Mouse (Mus musculus): ENCODE data around the gene Olfr630. TPM values are rescaled to one million over a fixed set of nuclear protein-coding genes. Genes with fewer than 3 reads are reported as not detected.

The Olfr630 gene
- 0.01 and 0.02 TPM in 2 replicates for polyA plus RNA-seq (2012; rRNA removed)

GRCm38 (mm10) chr7:103757233-103757632, at the start of gene Olfr630:
Gene Olfr630, minus strand, starts transcription at chr7:103757333.

DNA sequence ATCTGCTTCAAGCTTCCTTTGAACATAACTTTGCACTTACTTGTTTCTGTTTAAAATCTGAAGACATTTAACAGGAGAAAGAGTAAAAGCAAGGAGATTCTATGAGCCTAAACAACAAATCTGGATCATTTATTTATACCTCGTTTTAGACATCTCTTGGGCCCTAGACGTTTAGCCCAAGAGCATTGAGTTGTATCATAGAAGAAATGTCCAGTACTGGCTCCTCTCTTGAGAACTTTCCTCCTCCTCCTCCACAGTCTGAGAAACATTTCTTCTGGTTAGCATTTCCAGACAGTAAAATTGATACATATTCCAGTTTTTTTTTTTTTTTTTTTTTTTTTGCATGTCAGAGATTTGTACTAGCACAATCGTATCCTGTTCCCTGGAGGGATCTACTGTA, 34.6 kb upstream of the Olfr630 start, which contains the start of gene Olfr67:
Gene Olfr67, minus strand, starts transcription at position 101 of the 400 bp plus-strand sequence.

DNA sequence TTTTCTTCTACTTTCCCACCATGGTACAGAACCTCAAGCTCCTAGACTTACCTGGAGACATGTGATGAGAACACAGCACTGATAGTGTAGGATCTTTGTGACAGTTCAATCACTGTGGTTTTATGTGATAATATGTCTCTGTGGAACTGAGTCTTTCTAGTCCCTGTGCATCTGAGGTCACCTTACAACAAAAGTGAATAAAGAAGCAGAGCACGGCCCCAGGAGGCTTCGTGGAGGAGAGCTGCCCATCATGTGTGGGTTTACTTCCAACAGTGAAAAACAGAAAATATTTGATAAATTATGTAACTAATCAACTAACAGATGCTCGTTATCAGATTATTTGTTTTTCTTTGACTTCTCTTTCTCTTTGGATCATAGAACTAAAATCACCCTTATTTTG, 22.5 kb upstream of the Olfr630 start, which contains the start of gene Olfr68:
Gene Olfr68, minus strand, starts transcription at position 101 of the 400 bp plus-strand sequence.

GRCm38 (mm10) chr7:103771494-103771893, 14.4 kb upstream of the Olfr630 start, which contains the start of gene Olfr69:
Gene Olfr69, minus strand, starts transcription at chr7:103771594.

GRCm38 (mm10) chr7:103744843-103745242, 12.3 kb downstream of the Olfr630 start, which contains the start of gene Olfr629:
Gene Olfr629, minus strand, starts transcription at chr7:103744943.

GRCm38 (mm10) chr7:103730074-103730473, 27.1 kb downstream of the Olfr630 start, which contains the start of gene Olfr628:
Gene Olfr628, plus strand, starts transcription at chr7:103730374.

GRCm38 (mm10) chr7:103714371-103714770, 42.8 kb downstream of the Olfr630 start, which contains the start of gene Olfr243:
Gene Olfr243, plus strand, starts transcription at chr7:103714671.

Other genes with a start within 250 kb of the Olfr630 start
- gene Olfr610, start 245.2 kb downstream of the Olfr630 start, polyA plus RNA-seq (2012; rRNA removed) = not detected in 2 replicates
- not detected in 2 replicates for gene Olfr611, start 236.5 kb downstream of the Olfr630 start, polyA plus RNA-seq (2012; rRNA removed)
- gene Olfr612, start 214.6 kb downstream of the Olfr630 start, polyA plus RNA-seq (2012; rRNA removed) = not detected in 2 replicates
- not detected in 2 replicates for gene Olfr613, start 209.3 kb downstream of the Olfr630 start, polyA plus RNA-seq (2012; rRNA removed)
- gene Olfr615, start 201.3 kb downstream of the Olfr630 start, polyA plus RNA-seq (2012; rRNA removed) = not detected in 2 replicates
- not detected in 2 replicates for gene Olfr616, start 188.2 kb downstream of the Olfr630 start, polyA plus RNA-seq (2012; rRNA removed)
- gene Olfr617, start 184.3 kb downstream of the Olfr630 start, polyA plus RNA-seq (2012; rRNA removed) = not detected in 2 replicates
- gene Olfr618, start 167.2 kb downstream of the Olfr630 start, polyA plus RNA-seq (2012; rRNA removed) = not detected in 2 replicates
- not detected in 2 replicates for gene Olfr619, start 156.8 kb downstream of the Olfr630 start, polyA plus RNA-seq (2012; rRNA removed)
- gene Olfr620, start 144.8 kb downstream of the Olfr630 start, polyA plus RNA-seq (2012; rRNA removed) = not detected in 2 replicates
- gene Olfr622, start 114.6 kb downstream of the Olfr630 start, polyA plus RNA-seq (2012; rRNA removed) = 0.02 TPM in 1 of 2 replicates, not detected in the other
- not detected in 2 replicates for gene Olfr623, start 93.6 kb downstream of the Olfr630 start, polyA plus RNA-seq (2012; rRNA removed)
- 0.01 TPM in 2 replicates for gene Olfr624, start 86.1 kb downstream of the Olfr630 start, polyA plus RNA-seq (2012; rRNA removed)
- gene Olfr625-ps1, start 74.6 kb downstream of the Olfr630 start, polyA plus RNA-seq (2012; rRNA removed) = not detected in 2 replicates
- gene Olfr243, start 42.7 kb downstream of the Olfr630 start, polyA plus RNA-seq (2012; rRNA removed) = not detected in 2 replicates
- not detected in 2 replicates for gene Olfr628, start 27.0 kb downstream of the Olfr630 start, polyA plus RNA-seq (2012; rRNA removed)
- 0.03 and 0.10 TPM in 2 replicates for gene Olfr629, start 12.4 kb downstream of the Olfr630 start, polyA plus RNA-seq (2012; rRNA removed)
- gene Olfr69, start 14.3 kb upstream of the Olfr630 start, polyA plus RNA-seq (2012; rRNA removed) = 0.03 TPM in 1 of 2 replicates, not detected in the other
- gene Olfr68, start 22.4 kb upstream of the Olfr630 start, polyA plus RNA-seq (2012; rRNA removed) = 0.04 and 0.08 TPM in 2 replicates
- gene Olfr67, start 34.5 kb upstream of the Olfr630 start, polyA plus RNA-seq (2012; rRNA removed) = 0.01 TPM in 2 replicates
- gene Hbb-bt, start 56.7 kb upstream of the Olfr630 start, polyA plus RNA-seq (2012; rRNA removed) = 28,363 and 31,511 TPM in 2 replicates
- gene Hbb-bs, start 70.8 kb upstream of the Olfr630 start, polyA plus RNA-seq (2012; rRNA removed) = 108,653 and 122,218 TPM in 2 replicates
- not detected in 2 replicates for gene Hbb-bh2, start 83.2 kb upstream of the Olfr630 start, polyA plus RNA-seq (2012; rRNA removed)
- gene Hbb-bh1, start 85.8 kb upstream of the Olfr630 start, polyA plus RNA-seq (2012; rRNA removed) = 3.5 and 3.6 TPM in 2 replicates
- 8.8 and 9.9 TPM in 2 replicates for gene Hbb-y, start 95.9 kb upstream of the Olfr630 start, polyA plus RNA-seq (2012; rRNA removed)
- not detected in 2 replicates for gene Olfr66, start 128.9 kb upstream of the Olfr630 start, polyA plus RNA-seq (2012; rRNA removed)
- not detected in 2 replicates for gene Olfr64, start 137.2 kb upstream of the Olfr630 start, polyA plus RNA-seq (2012; rRNA removed)
- not detected in 2 replicates for gene Olfr65, start 146.2 kb upstream of the Olfr630 start, polyA plus RNA-seq (2012; rRNA removed)
- gene Olfr631, start 171.5 kb upstream of the Olfr630 start, polyA plus RNA-seq (2012; rRNA removed) = 0.23 and 0.30 TPM in 2 replicates
- 0.49 and 0.53 TPM in 2 replicates for gene Olfr632, start 177.0 kb upstream of the Olfr630 start, polyA plus RNA-seq (2012; rRNA removed)
- gene Olfr633, start 187.1 kb upstream of the Olfr630 start, polyA plus RNA-seq (2012; rRNA removed) = 0.01 TPM in 1 of 2 replicates, not detected in the other
- 0.01 TPM in 1 of 2 replicates, not detected in the other for gene Olfr635, start 213.8 kb upstream of the Olfr630 start, polyA plus RNA-seq (2012; rRNA removed)
- gene Olfr638, start 241.4 kb upstream of the Olfr630 start, polyA plus RNA-seq (2012; rRNA removed) = 0.04 TPM in 1 of 2 replicates, not detected in the other

Data from liver, embryonic 18 days (tissue).